Mouse (Mus musculus) C2C12 (cell line): ENCODE results near the gene Fbn1. TPM values are rescaled to one million over a fixed set of nuclear protein-coding genes. Genes with fewer than 3 reads are reported as not detected.

Experiments
- H3K27me3 ChIP-seq: one replicate; pipeline ENCODE4 v1.6.1; 2011; ENCODE audit not compliant: control insufficient read depth, insufficient read depth, insufficient read length
- H3K36me3 ChIP-seq: one replicate; pipeline ENCODE4 v1.6.1; 2011; ENCODE audit not compliant: control insufficient read depth, insufficient read depth
- H3K4me3 ChIP-seq: one replicate; pipeline ENCODE4 v1.5.1; 2011; ENCODE audit warnings: mild to moderate bottlenecking, control low read depth; ENCODE audit not compliant: poor library complexity, insufficient read depth, severe bottlenecking
- H3K79me2 ChIP-seq: one replicate; pipeline ENCODE4 v1.6.1; 2011; ENCODE audit not compliant: control insufficient read depth, insufficient read depth
- H3K79me3 ChIP-seq: one replicate; pipeline ENCODE4 v1.6.1; 2011; ENCODE audit warnings: low read depth, control low read depth
- H3ac ChIP-seq: one replicate; pipeline ENCODE3; 2011; ENCODE audit warnings: low read depth; ENCODE audit not compliant: control insufficient read depth, insufficient read length
- CEBPB ChIP-seq: IDR thresholded peaks from one replicate; pipeline ENCODE4 v1.6.1; 2011; ENCODE audit warnings: low read depth, mild to moderate bottlenecking, control low read depth, moderate library complexity
- CTCF ChIP-seq: IDR thresholded peaks from one replicate; pipeline ENCODE4 v1.5.1; 2011; ENCODE audit not compliant: control insufficient read depth, insufficient read depth, insufficient read length
- FOSL1 ChIP-seq: IDR thresholded peaks from one replicate; pipeline ENCODE4 v1.8.0; 2011; ENCODE audit warnings: mild to moderate bottlenecking, low read length; ENCODE audit not compliant: poor library complexity, insufficient read depth, severe bottlenecking
- MAX ChIP-seq: IDR thresholded peaks from one replicate; pipeline ENCODE4 v1.6.1; 2011; ENCODE audit warnings: mild to moderate bottlenecking, control low read depth
- MYOD1 ChIP-seq: IDR thresholded peaks from one replicate; pipeline ENCODE4 v1.6.1; 2011; ENCODE audit warnings: low read depth; ENCODE audit not compliant: control insufficient read depth, insufficient read length
- MYOG ChIP-seq: IDR thresholded peaks from one replicate; pipeline ENCODE4 v1.6.1; 2011; ENCODE audit not compliant: control insufficient read depth, insufficient read length; ENCODE audit errors: extremely low read depth
- USF1 ChIP-seq: IDR thresholded peaks from one replicate; pipeline ENCODE4 v1.6.1; 2011; ENCODE audit warnings: low read depth, mild to moderate bottlenecking, control low read depth, moderate library complexity
- polyA plus RNA-seq: library from polyadenylated mRNA; unstranded; fragments of >200 nt; fragmentation: generic; extraction: Trizol; gene quantifications from one replicate; pipeline ENCODE4 v1.2.1, GENCODE M21; 2012; ENCODE audit warnings: missing spikeins

The Fbn1 gene
- polyA plus RNA-seq, 1 experiment: 14.8 TPM

DNA sequence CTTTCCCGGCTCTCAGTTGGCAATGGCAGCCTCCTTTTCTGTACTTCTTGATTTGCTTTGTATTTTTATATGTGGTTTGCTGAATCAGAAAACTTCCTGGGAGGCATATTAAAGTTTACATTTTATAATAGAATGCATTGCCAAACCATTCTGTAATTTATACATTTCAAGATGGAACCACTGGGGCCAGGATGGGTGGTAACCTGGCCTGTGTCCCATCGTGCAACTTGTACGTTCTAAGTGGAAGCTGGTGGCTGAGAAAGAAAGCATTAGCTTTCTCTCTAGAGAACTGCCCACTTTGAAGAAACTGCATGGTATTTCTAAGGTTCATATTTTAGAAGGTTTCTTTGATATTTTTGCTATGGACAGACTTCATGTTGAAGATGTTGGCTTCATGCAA, 212.3 kb downstream of the Fbn1 start:
- Histone ChIP-seq H3K36me3 (peaks cover 15% of the 10 kb centered on the region), H3ac (no peak overlapping the region), H3K79me3 (no peaks in the 10 kb centered on the region), H3K4me3 (no peak overlapping the region), H3K27me3 (no peaks in the 10 kb centered on the region), H3K79me2 (no peaks in the 10 kb centered on the region)
- TF ChIP-seq MYOG (no peak), FOSL1 (no peak), USF1 (no peak), CTCF (no peak), CEBPB (no peak), MAX (no peak), MYOD1 (no peak)

DNA sequence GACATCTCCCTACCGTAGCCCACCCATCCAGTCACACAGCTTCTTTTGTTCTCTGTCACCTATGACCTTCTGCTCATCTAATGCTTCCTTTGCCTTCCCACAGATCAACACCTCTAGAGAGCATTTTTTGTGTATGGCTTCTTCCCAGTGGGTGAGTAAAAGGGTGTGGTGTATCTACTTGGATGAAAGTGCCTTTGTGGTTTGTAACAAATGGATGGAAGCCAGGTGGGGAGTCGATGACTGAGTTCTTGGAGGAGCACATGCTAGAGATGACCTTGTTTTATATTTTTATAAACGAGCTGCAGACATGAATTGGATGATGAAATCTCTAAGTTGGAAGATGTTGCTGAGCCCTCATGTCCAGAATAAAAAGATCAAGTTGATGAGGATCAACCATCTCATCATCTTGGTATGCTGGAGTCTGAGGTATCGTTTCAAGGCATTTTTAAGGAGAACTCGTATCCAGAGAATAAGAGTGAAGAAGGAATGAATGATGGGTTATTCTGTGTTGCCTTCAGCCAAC, 213.8 kb downstream of the Fbn1 start:
- Histone ChIP-seq H3ac (no peak overlapping the region), H3K36me3 (peaks cover 8% of the 10 kb centered on the region)

DNA sequence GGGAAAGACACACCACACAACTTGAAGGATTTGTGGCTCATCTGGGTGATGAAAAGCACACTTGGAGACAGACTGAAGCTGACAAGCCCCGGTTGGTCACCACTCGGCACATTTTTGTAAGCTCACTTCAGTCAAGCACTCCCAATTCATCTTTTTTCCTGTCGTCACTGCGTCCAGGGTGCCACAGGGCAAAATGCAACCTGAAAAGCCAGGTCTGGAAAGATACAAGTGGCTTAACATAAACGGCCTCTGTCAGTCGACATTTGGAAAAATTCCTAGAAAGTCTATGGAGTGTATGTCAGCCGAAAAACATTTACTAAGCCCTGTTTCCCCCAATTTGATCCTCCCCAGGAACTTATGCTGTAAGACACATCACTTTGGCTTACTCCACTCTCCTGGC, 215.2 kb downstream of the Fbn1 start:
- no peak overlapping the region for H3K4me3 ChIP-seq
- no peaks in the 10 kb centered on the region for H3K36me3 ChIP-seq
- no peaks in the 10 kb centered on the region for H3K79me2 ChIP-seq
- H3ac ChIP-seq: no peak overlapping the region
- no peaks in the 10 kb centered on the region for H3K79me3 ChIP-seq
- H3K27me3 ChIP-seq: no peaks in the 10 kb centered on the region
- TF ChIP-seq MYOG: no peak
- no peak for TF ChIP-seq MYOD1

More for the DNA sequence above, 213.8 kb downstream of the Fbn1 start:
- Histone ChIP-seq H3K79me3 (no peaks in the 10 kb centered on the region), H3K79me2 (no peaks in the 10 kb centered on the region), H3K4me3 (no peak overlapping the region), H3K27me3 (no peaks in the 10 kb centered on the region)
- TF ChIP-seq MYOD1 (peak; percentile 36), CTCF (no peak), USF1 (no peak), MAX (peak; percentile 49), FOSL1 (peak; percentile 27), CEBPB (peak; percentile 75)

DNA sequence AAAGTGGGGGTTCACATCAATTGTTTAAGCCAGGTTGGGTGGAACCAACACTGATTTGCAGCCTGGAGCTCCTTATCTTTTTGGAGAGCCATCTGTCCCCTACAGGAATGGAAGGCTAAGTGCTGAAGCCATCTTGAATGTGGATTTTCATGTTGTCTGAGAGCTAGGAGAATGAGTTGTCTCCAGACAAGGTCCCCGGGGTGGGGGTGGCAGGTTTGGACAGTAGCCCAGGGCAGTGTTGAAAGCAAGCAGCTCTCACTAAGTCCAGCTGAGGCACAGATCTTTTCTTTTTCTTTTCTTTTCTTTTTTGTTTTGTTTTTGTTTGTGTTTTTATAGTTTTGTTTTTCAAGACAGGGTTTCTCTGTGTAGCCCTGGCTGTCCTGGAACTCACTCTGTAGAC, 216.7 kb downstream of the Fbn1 start:
- Histone ChIP-seq H3K4me3 (no peak overlapping the region), H3K36me3 (no peaks in the 10 kb centered on the region), H3K79me2 (no peaks in the 10 kb centered on the region), H3ac (no peak overlapping the region), H3K27me3 (no peaks in the 10 kb centered on the region), H3K79me3 (no peaks in the 10 kb centered on the region)
- TF ChIP-seq FOSL1 (no peak), MYOG (no peak), CEBPB (no peak), MYOD1 (no peak), USF1 (no peak), CTCF (no peak), MAX (no peak)

DNA sequence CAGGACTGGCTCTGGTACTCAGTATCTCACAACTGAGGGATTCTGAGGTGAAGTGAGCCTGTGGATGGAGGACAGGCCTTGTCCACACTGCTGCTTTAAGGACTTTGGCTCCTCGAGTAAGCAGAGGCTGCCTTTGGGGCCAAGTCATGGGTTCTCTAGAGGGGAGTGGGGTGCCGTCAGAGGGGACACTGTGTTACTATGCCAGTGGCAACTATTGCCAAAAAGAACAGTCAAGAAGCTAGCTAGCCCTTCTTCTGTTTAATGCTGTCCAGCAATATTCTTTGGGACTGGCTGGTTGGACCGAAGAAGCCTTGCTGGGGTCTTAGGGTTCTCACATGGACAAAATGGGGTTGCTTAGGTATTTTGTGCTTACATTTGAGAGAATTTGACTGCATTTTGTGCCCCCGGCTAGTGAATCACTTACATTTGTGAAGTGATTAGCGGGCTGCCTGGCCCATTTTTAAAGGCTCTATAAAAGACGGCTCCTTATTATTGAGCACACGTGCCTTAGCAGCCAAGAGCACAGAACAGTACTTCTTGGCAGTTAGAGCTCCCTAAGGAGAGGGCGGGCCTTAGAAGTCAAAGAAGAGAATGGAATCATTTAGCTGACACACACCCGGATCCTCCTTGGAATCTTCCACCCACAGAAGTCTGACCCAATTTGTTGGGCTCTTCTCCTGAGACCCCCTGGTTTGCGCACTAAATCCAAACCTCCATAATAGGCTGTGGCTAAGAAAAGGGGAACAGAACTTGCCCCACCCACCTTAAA, 217.4 kb downstream of the Fbn1 start:
- Histone ChIP-seq H3K36me3 (no peaks in the 10 kb centered on the region), H3K27me3 (no peaks in the 10 kb centered on the region), H3K79me2 (no peaks in the 10 kb centered on the region), H3K79me3 (no peaks in the 10 kb centered on the region), H3K4me3 (no peak overlapping the region), H3ac (no peak overlapping the region)
- TF ChIP-seq CTCF (no peak), FOSL1 (no peak), MYOD1 (no peak), USF1 (no peak), MAX (no peak), MYOG (no peak)

DNA sequence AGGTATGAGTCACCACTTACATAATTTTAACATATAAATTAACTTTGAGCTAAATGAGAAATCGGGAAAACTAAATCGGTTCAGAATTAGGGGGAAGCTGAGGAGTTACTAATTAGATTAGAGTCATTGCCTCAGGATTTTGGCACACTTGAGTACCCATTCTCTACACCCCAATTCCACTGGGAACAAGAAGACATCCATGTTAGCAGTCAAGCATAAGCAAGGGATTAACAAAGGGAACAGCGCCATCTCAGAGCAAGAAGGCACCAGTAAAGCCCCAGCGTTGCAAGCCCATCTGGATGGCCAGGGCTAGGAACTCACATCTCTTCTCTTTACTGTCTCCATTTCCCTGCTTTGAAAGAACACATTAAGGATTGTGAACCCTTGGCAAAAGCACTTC, 222.0 kb downstream of the Fbn1 start:
- TF ChIP-seq MAX (no peak), CTCF (no peak), USF1 (no peak), MYOG (no peak), FOSL1 (no peak), CEBPB (no peak), MYOD1 (no peak)
- Histone ChIP-seq H3K27me3 (no peaks in the 10 kb centered on the region), H3K79me2 (no peaks in the 10 kb centered on the region), H3ac (no peak overlapping the region), H3K4me3 (no peak overlapping the region), H3K36me3 (no peaks in the 10 kb centered on the region), H3K79me3 (no peaks in the 10 kb centered on the region)
